In genomic region chr5:120793043-120793442, GRCm38 (mm10) we compare ENCODE assay signal across 10 mouse cellular contexts. TPM values are rescaled to one million over a fixed set of nuclear protein-coding genes. Genes with fewer than 3 reads are reported as not detected.
DNase-seq lines count a peak whose midpoint lies in the region; ATAC-seq and TF ChIP-seq lines count a peak whose summit lies in the region.
"Had no signal": no experiment of that assay in that cellular context is flagged by ENCODE, and none has a peak within 500 bp of the region (broad histone marks: within the 10 kb centered on the region; RNA-seq: fewer than 3 reads in every experiment).

No protein-coding gene starts in this region.

- no peak for ATAC-seq in midbrain, postnatal 0 days (ENCODE audit: low FRiP score)

- H3K27ac ChIP-seq in heart, embryonic 10.5 days = no peak overlapping the region
- H3K27ac ChIP-seq in layer of hippocampus, adult 2 months = no peak overlapping the region
- H3K27ac ChIP-seq in midbrain, postnatal 0 days (ENCODE audit: low read depth, low read length) = no peak overlapping the region
- H3K27ac ChIP-seq: embryonic facial prominence, embryonic 13.5 days had no signal

- peak; percentile 28 to 59 for DNase-seq in heart, postnatal 10 days
- DNase-seq in heart, embryonic 10.5 days (ENCODE audit: low spot score) = no peak
- DNase-seq in B cell, adult 2 months = peak; percentile 75 to 76
- peak; percentile 73 for DNase-seq in R1 (ENCODE audit: low read depth, low spot score)
- peak; percentile 62 for DNase-seq in embryo, embryonic 10.5 days (ENCODE audit: low spot score)
- DNase-seq in layer of hippocampus, adult 2 months (ENCODE audit: low spot score in 2 of 2) = peak in 1 of 2 experiments; percentile 58
- DNase-seq in midbrain, postnatal 0 days (ENCODE audit: low spot score) = peak; percentile 51
- DNase-seq in thymus, postnatal 25 days = peak; percentile 55

- 32% methylated on average over 2 of the region's 2 CpGs for WGBS in heart, embryonic 10.5 days
- WGBS in midbrain, postnatal 0 days = 26% methylated on average over 2 of the region's 2 CpGs

- no peaks in the 10 kb centered on the region for H3K27me3 ChIP-seq in heart, embryonic 10.5 days (ENCODE audit: insufficient read depth, poor library complexity, severe bottlenecking)
- H3K27me3 ChIP-seq in midbrain, postnatal 0 days (ENCODE audit: insufficient read depth, low read length) = no peaks in the 10 kb centered on the region

- no peaks in the 10 kb centered on the region for H3K9me3 ChIP-seq in heart, embryonic 10.5 days
- H3K9me3 ChIP-seq in midbrain, postnatal 0 days (ENCODE audit: low read length) = no peaks in the 10 kb centered on the region
- H3K9me3 ChIP-seq: embryonic facial prominence, embryonic 13.5 days had no signal

- no peak overlapping the region for H3K4me3 ChIP-seq in heart, embryonic 10.5 days
- no peak overlapping the region for H3K4me3 ChIP-seq in layer of hippocampus, adult 2 months
- H3K4me3 ChIP-seq in midbrain, postnatal 0 days (ENCODE audit: low read depth, low read length) = no peak overlapping the region
- H3K4me3 ChIP-seq: embryonic facial prominence, embryonic 13.5 days had no signal

- H3K4me1 ChIP-seq in heart, embryonic 10.5 days = 0 out of 2 replicates have a peak, but pooled peaks cover 2% of the 10 kb centered on the region
- H3K4me1 ChIP-seq in midbrain, postnatal 0 days (ENCODE audit: insufficient read depth, low read length) = no peaks in the 10 kb centered on the region
- H3K4me1 ChIP-seq: embryonic facial prominence, embryonic 13.5 days had no signal

- H3K36me3 ChIP-seq in heart, embryonic 10.5 days = no peaks in the 10 kb centered on the region
- H3K36me3 ChIP-seq in midbrain, postnatal 0 days (ENCODE audit: insufficient read depth, low read length) = no peaks in the 10 kb centered on the region
- H3K36me3 ChIP-seq: embryonic facial prominence, embryonic 13.5 days had no signal

- intact Hi-C loops in heart, postnatal 10 days (cut with DNase I) = loop anchor here (10.0 kb wide), 1 partner anchor 132 kb away; no protein-coding TSS in a partner anchor

- H3K9ac ChIP-seq in midbrain, postnatal 0 days (replicated peaks; ENCODE audit: low read length, poor library complexity, severe bottlenecking) = no peak overlapping the region
- H3K9ac ChIP-seq: embryonic facial prominence, embryonic 13.5 days had no signal

- TF ChIP-seq CTCF in layer of hippocampus, adult 2 months (conservative IDR thresholded peaks at IDR 0.05) = peak; percentile 92
- peak; percentile 77 for TF ChIP-seq CTCF in midbrain, postnatal 0 days (IDR thresholded peaks at IDR 0.05)

- H3K4me2 ChIP-seq in midbrain, postnatal 0 days (ENCODE audit: low read depth, low read length, poor library complexity, severe bottlenecking) = no peak overlapping the region
- H3K4me2 ChIP-seq: embryonic facial prominence, embryonic 13.5 days had no signal

RNA-seq across cellular contexts. Expression of gene Oas1e, which starts 2.3 kb away (rescaled TPM):
- not detected for total RNA-seq in heart, postnatal 10 days (2021)
- 0.08 TPM in 1 of 2 replicates, not detected in the other for polyA plus RNA-seq in heart, embryonic 10.5 days (2016; fragmentation: Nextera tagmentation; extraction: Ambion mirVana)
- not detected for total RNA-seq in layer of hippocampus, adult 2 months (2021)
- 0.28 and 1.0 TPM in 2 replicates for total RNA-seq in midbrain, postnatal 0 days (2014; rRNA removed)
- 0.49 and 0.68 TPM in 2 replicates for polyA plus RNA-seq in midbrain, postnatal 0 days (2015; fragmentation: Nextera tagmentation; extraction: Ambion mirVana)
- total RNA-seq: left cerebral cortex, postnatal 36 days had no signal
- polyA plus RNA-seq: embryonic facial prominence, embryonic 13.5 days had no signal

RNA-seq across cellular contexts. Expression of gene Oas3, which starts 15.6 kb away (rescaled TPM):
- under 1 TPM in 1 of 2 experiments, not detected in 1; 0.12 TPM for total RNA-seq in heart, postnatal 10 days (2021)
- polyA plus RNA-seq in heart, embryonic 10.5 days (2016; fragmentation: Nextera tagmentation; extraction: Ambion mirVana) = 0.29 and 0.37 TPM in 2 replicates
- total RNA-seq in layer of hippocampus, adult 2 months (2021) = not detected
- 0.80 and 1.3 TPM in 2 replicates for total RNA-seq in midbrain, postnatal 0 days (2014; rRNA removed)
- 0.54 and 0.57 TPM in 2 replicates for polyA plus RNA-seq in midbrain, postnatal 0 days (2015; fragmentation: Nextera tagmentation; extraction: Ambion mirVana)
- total RNA-seq: left cerebral cortex, postnatal 36 days had no signal

RNA-seq across cellular contexts. Expression of gene Oas1c, which starts 19.3 kb away (rescaled TPM):
- total RNA-seq in heart, postnatal 10 days (2021) = under 1 TPM; 0.69 TPM
- 0.28 and 0.46 TPM in 2 replicates for polyA plus RNA-seq in heart, embryonic 10.5 days (2016; fragmentation: Nextera tagmentation; extraction: Ambion mirVana)
- total RNA-seq in layer of hippocampus, adult 2 months (2021) = 1 to 10 TPM in 1 of 2 experiments, under 1 TPM in 1; 0.26 to 1.4 TPM
- total RNA-seq in midbrain, postnatal 0 days (2014; rRNA removed) = 0.71 and 0.99 TPM in 2 replicates
- polyA plus RNA-seq in midbrain, postnatal 0 days (2015; fragmentation: Nextera tagmentation; extraction: Ambion mirVana) = 0.59 and 0.62 TPM in 2 replicates

RNA-seq across cellular contexts. Expression of gene Oas2, which starts 43.4 kb away (rescaled TPM):
- under 1 TPM; 0.07 to 0.10 TPM for total RNA-seq in heart, postnatal 10 days (2021)
- polyA plus RNA-seq in heart, embryonic 10.5 days (2016; fragmentation: Nextera tagmentation; extraction: Ambion mirVana) = not detected in 2 replicates
- not detected for total RNA-seq in layer of hippocampus, adult 2 months (2021)
- total RNA-seq in midbrain, postnatal 0 days (2014; rRNA removed) = 0.27 and 1.4 TPM in 2 replicates
- polyA plus RNA-seq in midbrain, postnatal 0 days (2015; fragmentation: Nextera tagmentation; extraction: Ambion mirVana) = 0.31 and 0.37 TPM in 2 replicates

RNA-seq across cellular contexts. Expression of gene Oas1f, which starts 54.1 kb away (rescaled TPM):
- total RNA-seq in heart, postnatal 10 days (2021) = not detected
- not detected in 2 replicates for polyA plus RNA-seq in heart, embryonic 10.5 days (2016; fragmentation: Nextera tagmentation; extraction: Ambion mirVana)
- not detected for total RNA-seq in layer of hippocampus, adult 2 months (2021)
- not detected in 2 replicates for total RNA-seq in midbrain, postnatal 0 days (2014; rRNA removed)
- not detected in 2 replicates for polyA plus RNA-seq in midbrain, postnatal 0 days (2015; fragmentation: Nextera tagmentation; extraction: Ambion mirVana)
- total RNA-seq: left cerebral cortex, postnatal 36 days had no signal
- polyA plus RNA-seq: embryonic facial prominence, embryonic 13.5 days had no signal
